Mouse (Mus musculus) E14TG2a.4 (cell line): ENCODE measurements at regions not wholly inside any gene's neighbourhood (a gene's known extent, or its start where the extent isn't known, plus 50 kb on each side); places are given as distances from the start of the nearest gene placed in this dataset.

Experiments
- CTCF ChIP-seq: conservative IDR thresholded peaks from 2 replicates; pipeline ENCODE4 v1.5.1; 2014; ENCODE audit warnings: low read length
- NANOG ChIP-seq: IDR thresholded peaks from 2 replicates; pipeline ENCODE4 v1.6.1; 2014; ENCODE audit warnings: borderline replicate concordance, low read length, mixed read lengths
- POU5F1 ChIP-seq: IDR thresholded peaks from 2 replicates; pipeline ENCODE4 v1.6.1; 2014; ENCODE audit warnings: low read length, borderline replicate concordance

DNA sequence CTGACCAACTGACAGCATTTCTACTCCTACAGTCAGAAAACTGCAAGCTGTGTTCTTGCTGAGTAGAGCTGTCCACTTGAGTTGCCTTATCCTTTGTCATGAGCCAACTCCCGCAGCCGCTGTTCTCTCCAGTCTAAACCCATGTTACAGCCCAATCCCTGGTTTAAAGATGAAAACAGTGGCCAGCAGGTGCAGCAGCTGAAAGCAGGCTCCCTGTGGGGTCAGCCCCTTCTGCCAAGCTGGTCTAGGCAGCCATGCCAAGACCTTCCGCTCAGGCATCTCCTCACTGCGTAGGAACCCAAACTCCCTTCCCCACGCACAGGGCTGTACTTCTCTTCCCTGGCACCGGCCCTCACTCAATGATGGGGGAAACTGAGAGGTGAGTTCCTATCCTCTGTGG is 279.3 kb upstream of the Npvf start:
- no peak for TF ChIP-seq CTCF
- no peak for TF ChIP-seq POU5F1
- no peak for TF ChIP-seq NANOG
